Mouse (Mus musculus) lung, embryonic 16.5 days (tissue): ENCODE measurements around the gene Zmynd12. TPM values are rescaled to one million over a fixed set of nuclear protein-coding genes. Genes with fewer than 3 reads are reported as not detected.
A peak's percentile ranks its signal among the peaks of the same experiment; 100 is the strongest.

Source experiments
- ATAC-seq: fragments of 200-750 bp; cut with Nextera tagmentation; 2 replicates; pipeline ENCODE4 v1.8.0; 2017; ENCODE audit warnings: low read depth, mild to moderate bottlenecking, moderate library complexity
- H3K27ac ChIP-seq: fragments of 300-500 bp; sonication (generic); 2 replicates; pipeline ENCODE4 v1.5.1; 2014; ENCODE audit warnings: mild to moderate bottlenecking, control low read depth, low read length
- H3K27me3 ChIP-seq: fragments of 300-500 bp; sonication (generic); 2 replicates; pipeline ENCODE4 v1.6.1; 2014; ENCODE audit warnings: low read depth, low read length, mixed read lengths; ENCODE audit not compliant: control insufficient read depth, insufficient read depth
- H3K36me3 ChIP-seq: fragments of 300-500 bp; sonication (generic); 2 replicates; pipeline ENCODE4 v1.6.1; 2014; ENCODE audit warnings: low read length; ENCODE audit not compliant: control insufficient read depth, insufficient read depth
- H3K4me1 ChIP-seq: fragments of 300-500 bp; sonication (generic); replicated peaks from 2 replicates; pipeline ENCODE4 v1.6.1; 2014; ENCODE audit warnings: low read length, mixed read lengths; ENCODE audit not compliant: control insufficient read depth, insufficient read depth
- H3K4me2 ChIP-seq: fragments of 300-500 bp; sonication (generic); 2 replicates; pipeline ENCODE4 v1.6.1; 2014; ENCODE audit warnings: low read depth, low read length, control low read depth
- H3K4me3 ChIP-seq: fragments of 300-500 bp; sonication (generic); 2 replicates; pipeline ENCODE4 v1.5.1; 2014; ENCODE audit warnings: mild to moderate bottlenecking, low read length, control low read depth
- H3K9ac ChIP-seq: fragments of 300-500 bp; sonication (generic); 2 replicates; pipeline ENCODE4 v1.6.1; 2014; ENCODE audit warnings: low read length, control low read depth
- H3K9me3 ChIP-seq: fragments of 300-500 bp; sonication (generic); 2 replicates; pipeline ENCODE4 v1.6.1; 2016; ENCODE audit warnings: low read length; ENCODE audit not compliant: control insufficient read depth
- WGBS: fragments of 180-500 bp; shearing (Covaris S2); extraction: QIAGEN DNeasy Blood & Tissue Kit; methylation state at CpG from one replicate; pipeline ENCODE4 v1.1.7; 2014; 5-methylcytosine and 5-hydroxymethylcytosine counted together
- polyA plus RNA-seq: library from polyadenylated mRNA; unstranded; fragments of >200 nt; fragmentation: Nextera tagmentation; extraction: Ambion mirVana; gene quantifications from 2 replicates; pipeline ENCODE4 v1.2.1, GENCODE M21; 2015

Zmynd12 gene
- polyA plus RNA-seq, 1 experiment from 2014 or later, result 2.0 TPM

- H3K9me3 ChIP-seq, result no peaks in the 10 kb centered on the region
- no peaks in the 10 kb centered on the region for H3K36me3 ChIP-seq
- H3K9ac ChIP-seq, result no peak overlapping the region
- H3K4me1 ChIP-seq, result peaks cover 3% of the 10 kb centered on the region; the same call in 1 of the 2 replicates
- 87% methylated on average over 10 of the region's 10 CpGs for WGBS
- ATAC-seq, result no peak
- H3K4me3 ChIP-seq, result no peak overlapping the region
- H3K27ac ChIP-seq, result no peak overlapping the region
- H3K27me3 ChIP-seq, result peaks cover 19% of the 10 kb centered on the region
- H3K4me2 ChIP-seq, result no peak overlapping the region
These were observed 67.1 kb downstream of the Zmynd12 start for GRCm38 (mm10) chr4:119489666-119490065.

GRCm38 (mm10) chr4:119490806-119491205 lies 68.2 kb downstream of the Zmynd12 start:
- no peak for ATAC-seq
- H3K9me3 ChIP-seq, result no peaks in the 10 kb centered on the region
- no peak overlapping the region for H3K9ac ChIP-seq
- H3K4me1 ChIP-seq, result peaks cover 3% of the 10 kb centered on the region; the same call in 1 of the 2 replicates
- WGBS, result 75% methylated on average over 3 of the region's 3 CpGs
- no peak overlapping the region for H3K4me3 ChIP-seq
- H3K27ac ChIP-seq, result no peak overlapping the region
- no peaks in the 10 kb centered on the region for H3K36me3 ChIP-seq
- no peak overlapping the region for H3K4me2 ChIP-seq
- H3K27me3 ChIP-seq, result peaks cover 19% of the 10 kb centered on the region

- Histone ChIP-seq H3K9ac (peak within 1 kb of the TSS; percentile 62), H3K4me2 (peak within 1 kb of the TSS; percentile 93), H3K9me3 (no peaks in the 10 kb centered on the region), H3K27ac (no peak within 1 kb of the TSS), H3K27me3 (peaks cover 19% of the 10 kb centered on the region), H3K36me3 (no peaks in the 10 kb centered on the region), H3K4me1 (peaks cover 3% of the 10 kb centered on the region; the same call in 1 of the 2 replicates), H3K4me3 (peak within 1 kb of the TSS; percentile 57)
- under 1% methylated on average over 46 of the region's 77 CpGs for WGBS
- ATAC-seq, result peak; percentile 91
These were observed 69.8 kb downstream of the Zmynd12 start, which contains the start of gene Rimkla for GRCm38 (mm10) chr4:119492291-119492932. TSS of gene Rimkla (minus strand) at chr4:119492628.

- WGBS, result 33% methylated on average over 10 of the region's 10 CpGs
- Histone ChIP-seq H3K4me3 (peak overlapping the region; percentile 57), H3K27ac (no peak overlapping the region), H3K9ac (peak overlapping the region; percentile 62), H3K36me3 (no peaks in the 10 kb centered on the region), H3K9me3 (no peaks in the 10 kb centered on the region), H3K27me3 (peaks cover 19% of the 10 kb centered on the region), H3K4me2 (peak overlapping the region; percentile 93), H3K4me1 (peaks cover 3% of the 10 kb centered on the region; the same call in 1 of the 2 replicates)
- ATAC-seq, result no peak
These were observed 70.3 kb downstream of the Zmynd12 start for GRCm38 (mm10) chr4:119492933-119493327.

GRCm38 (mm10) chr4:119498319-119498848 lies 75.8 kb downstream of the Zmynd12 start:
- peaks cover 2% of the 10 kb centered on the region; the same call in 1 of the 2 replicates for H3K27me3 ChIP-seq
- 56% methylated on average over 5 of the region's 5 CpGs for WGBS
- ATAC-seq, result no peak
- H3K9ac ChIP-seq, result no peak overlapping the region
- H3K9me3 ChIP-seq, result no peaks in the 10 kb centered on the region
- no peak overlapping the region for H3K4me3 ChIP-seq
- H3K27ac ChIP-seq, result no peak overlapping the region
- H3K4me2 ChIP-seq, result no peak overlapping the region
- no peaks in the 10 kb centered on the region for H3K36me3 ChIP-seq
- H3K4me1 ChIP-seq, result no peaks in the 10 kb centered on the region

- no peak for ATAC-seq
- H3K9me3 ChIP-seq, result no peaks in the 10 kb centered on the region
- H3K4me3 ChIP-seq, result no peak overlapping the region
- WGBS, result 65% methylated on average over 2 of the region's 2 CpGs
- H3K27me3 ChIP-seq, result no peaks in the 10 kb centered on the region
- no peak overlapping the region for H3K4me2 ChIP-seq
- H3K27ac ChIP-seq, result no peak overlapping the region
- no peak overlapping the region for H3K9ac ChIP-seq
- no peaks in the 10 kb centered on the region for H3K36me3 ChIP-seq
- no peaks in the 10 kb centered on the region for H3K4me1 ChIP-seq
These were observed 89.0 kb downstream of the Zmynd12 start for GRCm38 (mm10) chr4:119511591-119511990.

- ATAC-seq, result peak; percentile 70; the same call in 1 of the 2 replicates
- H3K27ac ChIP-seq, result no peak overlapping the region
- H3K4me1 ChIP-seq, result no peaks in the 10 kb centered on the region
These were observed 90.1 kb downstream of the Zmynd12 start for GRCm38 (mm10) chr4:119512731-119513141.

More at GRCm38 (mm10) chr4:119512731-119513141, 90.1 kb downstream of the Zmynd12 start:
- H3K4me2 ChIP-seq, result no peak overlapping the region
- 13% methylated on average over 3 of the region's 3 CpGs for WGBS
- no peaks in the 10 kb centered on the region for H3K36me3 ChIP-seq
- H3K27me3 ChIP-seq, result no peaks in the 10 kb centered on the region
- no peak overlapping the region for H3K9ac ChIP-seq
- no peaks in the 10 kb centered on the region for H3K9me3 ChIP-seq
- H3K4me3 ChIP-seq, result no peak overlapping the region

Other genes starting within 250 kb of the Zmynd12 start
- 9.0 and 9.3 TPM in 2 replicates for gene Zfp691, start 248.6 kb upstream of the Zmynd12 start, polyA plus RNA-seq
- 1.4 and 4.3 TPM in 2 replicates for gene Ermap, start 232.8 kb upstream of the Zmynd12 start, polyA plus RNA-seq
- gene Svbp, start 227.5 kb upstream of the Zmynd12 start, polyA plus RNA-seq, result 114 and 123 TPM in 2 replicates
- gene Tmem269, start 204.6 kb upstream of the Zmynd12 start, polyA plus RNA-seq, result not detected in 2 replicates
- 26.5 and 30.8 TPM in 2 replicates for gene AU022252, start 190.1 kb upstream of the Zmynd12 start, polyA plus RNA-seq
- gene P3h1, start 189.9 kb upstream of the Zmynd12 start, polyA plus RNA-seq, result 34.9 and 36.2 TPM in 2 replicates
- 0.15 and 0.18 TPM in 2 replicates for gene Cldn19, start 167.4 kb upstream of the Zmynd12 start, polyA plus RNA-seq
- gene Ybx1, start 128.2 kb upstream of the Zmynd12 start, polyA plus RNA-seq, result 412 and 442 TPM in 2 replicates
- 86.8 and 91.9 TPM in 2 replicates for gene Ppih, start 102.3 kb upstream of the Zmynd12 start, polyA plus RNA-seq
- 6.1 and 9.3 TPM in 2 replicates for gene Ccdc30, start 7.3 kb upstream of the Zmynd12 start, polyA plus RNA-seq
- 31.5 and 33.9 TPM in 2 replicates for gene Ppcs, start 394 bp upstream of the Zmynd12 start, polyA plus RNA-seq
- gene Rimkla, start 69.8 kb downstream of the Zmynd12 start, polyA plus RNA-seq, result 0.50 TPM in 2 replicates
- gene Foxj3, start 114.2 kb downstream of the Zmynd12 start, polyA plus RNA-seq, result 24.1 and 24.9 TPM in 2 replicates
- 4.5 and 4.9 TPM in 2 replicates for gene Frg2f1, start 116.7 kb downstream of the Zmynd12 start, polyA plus RNA-seq
- 0.64 TPM in 1 of 2 replicates, not detected in the other for gene Guca2a, start 214.9 kb downstream of the Zmynd12 start, polyA plus RNA-seq
- gene Guca2b, start 236.1 kb downstream of the Zmynd12 start, polyA plus RNA-seq, result 0.62 TPM in 1 of 2 replicates, not detected in the other